Mouse (Mus musculus) cerebellum, adult 2 months (tissue): ENCODE measurements at regions not wholly inside any gene's neighbourhood (a gene's known extent, or its start where the extent isn't known, plus 50 kb on each side); places are given as distances from the start of the nearest gene placed in this dataset.
A peak's percentile ranks its signal among the peaks of the same experiment; 100 is the strongest.

Experiments used
- DNase-seq, 2 experiments: peaks; one replicate each; pipeline ENCODE4 v3.0.0; 2021
- H3K27ac ChIP-seq: fragments of 200-500 bp; 2 replicates; pipeline ENCODE4 v1.5.1; 2012; ENCODE audit warnings: low read length, control low read depth, inconsistent platforms; ENCODE audit not compliant: insufficient read depth
- H3K27me3 ChIP-seq: fragments of 200-500 bp; 2 replicates; pipeline ENCODE4 v1.6.1; 2012; ENCODE audit warnings: inconsistent platforms, mild to moderate bottlenecking, low read length, moderate library complexity; ENCODE audit not compliant: control insufficient read depth, insufficient read depth
- H3K4me1 ChIP-seq: fragments of 200-500 bp; 2 replicates; pipeline ENCODE4 v1.6.1; 2011; ENCODE audit warnings: low read length; ENCODE audit not compliant: control insufficient read depth, insufficient read depth
- H3K4me3 ChIP-seq: fragments of 200-500 bp; replicated peaks from 2 replicates; pipeline ENCODE3; 2011; ENCODE audit warnings: mild to moderate bottlenecking, low read depth, low read length, control low read depth; ENCODE audit not compliant: insufficient read depth
- CTCF ChIP-seq: fragments of 200-500 bp; IDR thresholded peaks from 2 replicates; pipeline ENCODE4 v1.5.1; 2011; ENCODE audit warnings: low read depth, mild to moderate bottlenecking, control low read depth, low read length, moderate library complexity, borderline replicate concordance; ENCODE audit not compliant: insufficient read depth
- POLR2A ChIP-seq: fragments of 200-500 bp; IDR thresholded peaks from 2 replicates; pipeline ENCODE4 v1.6.1; 2011; ENCODE audit warnings: low read length, control low read depth, borderline replicate concordance; ENCODE audit not compliant: insufficient read depth
- WGBS: fragments of 180-500 bp; shearing (Covaris S2); methylation state at CpG from one replicate; pipeline ENCODE4 v1.1.7; 2018; 5-methylcytosine and 5-hydroxymethylcytosine counted together

- DNase-seq = no peak
- no peaks in the 10 kb centered on the region for H3K4me1 ChIP-seq
- H3K4me3 ChIP-seq = no peak overlapping the region
- H3K27me3 ChIP-seq = no peaks in the 10 kb centered on the region
- WGBS = 92% methylated on average over 21 of the region's 21 CpGs
- TF ChIP-seq CTCF = no peak
- no peak for TF ChIP-seq POLR2A
- no peak overlapping the region for H3K27ac ChIP-seq
Observed at GRCm38 (mm10) chr2:50757837-50758541, 390.9 kb downstream of the Rnd3 start.

GRCm38 (mm10) chr2:50755616-50756450 lies 393.1 kb downstream of the Rnd3 start:
- TF ChIP-seq CTCF = no peak
- TF ChIP-seq POLR2A = no peak
- no peaks in the 10 kb centered on the region for H3K4me1 ChIP-seq
- H3K27me3 ChIP-seq = no peaks in the 10 kb centered on the region
- no peak overlapping the region for H3K4me3 ChIP-seq
- no peak for DNase-seq
- WGBS = 38% methylated on average over 9 of the region's 9 CpGs
- no peak overlapping the region for H3K27ac ChIP-seq

- H3K27me3 ChIP-seq = no peaks in the 10 kb centered on the region
- WGBS = 72% methylated on average over 6 of the region's 6 CpGs
- H3K4me3 ChIP-seq = no peak overlapping the region
- H3K27ac ChIP-seq = no peak overlapping the region
- TF ChIP-seq POLR2A (no peak), CTCF (no peak)
- no peaks in the 10 kb centered on the region for H3K4me1 ChIP-seq
- DNase-seq = no peak
Observed at GRCm38 (mm10) chr2:50755160-50755559, 393.8 kb downstream of the Rnd3 start.

GRCm38 (mm10) chr2:50752408-50752807 lies 396.5 kb downstream of the Rnd3 start:
- Histone ChIP-seq H3K27ac (no peak overlapping the region), H3K4me3 (no peak overlapping the region), H3K4me1 (no peaks in the 10 kb centered on the region), H3K27me3 (no peaks in the 10 kb centered on the region)
- WGBS = 94% methylated on average over 9 of the region's 9 CpGs
- DNase-seq = no peak
- no peak for TF ChIP-seq CTCF
- no peak for TF ChIP-seq POLR2A

- TF ChIP-seq CTCF (no peak), POLR2A (no peak)
- no peak overlapping the region for H3K27ac ChIP-seq
- H3K27me3 ChIP-seq = no peaks in the 10 kb centered on the region
- H3K4me3 ChIP-seq = no peak overlapping the region
- DNase-seq = no peak
- 73% methylated on average over 5 of the region's 5 CpGs for WGBS
- H3K4me1 ChIP-seq = no peaks in the 10 kb centered on the region
Observed at GRCm38 (mm10) chr2:50750799-50751198, 398.1 kb downstream of the Rnd3 start.

GRCm38 (mm10) chr2:50744625-50745214 lies 404.2 kb downstream of the Rnd3 start:
- Histone ChIP-seq H3K4me1 (no peaks in the 10 kb centered on the region), H3K4me3 (no peak overlapping the region), H3K27me3 (no peaks in the 10 kb centered on the region), H3K27ac (no peak overlapping the region)
- no peak for DNase-seq
- TF ChIP-seq POLR2A (no peak), CTCF (no peak)
- WGBS = 76% methylated on average over 13 of the region's 13 CpGs

GRCm38 (mm10) chr2:50743785-50744258 lies 405.1 kb downstream of the Rnd3 start:
- Histone ChIP-seq H3K4me1 (no peaks in the 10 kb centered on the region), H3K27ac (no peak overlapping the region), H3K27me3 (no peaks in the 10 kb centered on the region), H3K4me3 (no peak overlapping the region)
- 97% methylated on average over 3 of the region's 3 CpGs for WGBS
- DNase-seq = no peak
- TF ChIP-seq CTCF (0 out of 2 replicates have a peak, but pooled peaks have one; percentile 3), POLR2A (no peak)

GRCm38 (mm10) chr2:50742421-50742820 lies 406.5 kb downstream of the Rnd3 start:
- Histone ChIP-seq H3K4me1 (no peaks in the 10 kb centered on the region), H3K27ac (no peak overlapping the region), H3K27me3 (no peaks in the 10 kb centered on the region), H3K4me3 (no peak overlapping the region)
- DNase-seq = no peak
- no peak for TF ChIP-seq POLR2A
- TF ChIP-seq CTCF = no peak
- 67% methylated on average over 2 of the region's 2 CpGs for WGBS
